Mouse (Mus musculus) embryonic facial prominence, embryonic 14.5 days (tissue): Measurements from ENCODE around the gene Sox5. TPM values are rescaled to one million over a fixed set of nuclear protein-coding genes. Genes with fewer than 3 reads are reported as not detected.

Source experiments
- ATAC-seq: fragments of 200-750 bp; cut with Nextera tagmentation; 2 replicates; pipeline ENCODE4 v1.8.0; 2017; ENCODE audit warnings: low read depth, moderate number of reproducible peaks, moderate TSS enrichment
- DNase-seq: peaks from one replicate; pipeline ENCODE4 v3.0.0-alpha.2; 2015; ENCODE audit warnings: low spot score
- H3K27ac ChIP-seq: fragments of 300-500 bp; sonication (generic); replicated peaks from 2 replicates; pipeline ENCODE4 v1.5.1; 2014; ENCODE audit warnings: low read depth, mild to moderate bottlenecking, low read length, moderate library complexity
- H3K27me3 ChIP-seq: fragments of 300-500 bp; sonication (generic); replicated peaks from 2 replicates; pipeline ENCODE4 v1.6.1; 2014; ENCODE audit warnings: low read length; ENCODE audit not compliant: control insufficient read depth, insufficient read depth
- H3K36me3 ChIP-seq: fragments of 300-500 bp; sonication (generic); 2 replicates; pipeline ENCODE4 v1.6.1; 2014; ENCODE audit warnings: low read length, mixed read lengths; ENCODE audit not compliant: control insufficient read depth, insufficient read depth
- H3K4me1 ChIP-seq: fragments of 300-500 bp; sonication (generic); 2 replicates; pipeline ENCODE4 v1.6.1; 2014; ENCODE audit warnings: antibody characterized with exemption, low read length; ENCODE audit not compliant: control insufficient read depth, insufficient read depth
- H3K4me2 ChIP-seq: fragments of 300-500 bp; sonication (generic); 2 replicates; pipeline ENCODE4 v1.6.1; 2014; ENCODE audit warnings: low read depth, mild to moderate bottlenecking, low read length, moderate library complexity, mixed read lengths
- H3K4me3 ChIP-seq: fragments of 300-500 bp; sonication (generic); 2 replicates; pipeline ENCODE4 v1.5.1; 2014; ENCODE audit warnings: low read depth, mild to moderate bottlenecking, low read length
- H3K9ac ChIP-seq: fragments of 300-500 bp; sonication (generic); 2 replicates; pipeline ENCODE4 v1.6.1; 2014; ENCODE audit warnings: low read depth, mild to moderate bottlenecking, low read length, moderate library complexity, mixed read lengths
- H3K9me3 ChIP-seq: fragments of 300-500 bp; sonication (generic); 2 replicates; pipeline ENCODE4 v1.6.1; 2016; ENCODE audit warnings: low read length; ENCODE audit not compliant: control insufficient read depth
- WGBS: fragments of 180-500 bp; shearing (Covaris S2); extraction: QIAGEN DNeasy Blood & Tissue Kit; methylation state at CpG from one replicate; pipeline ENCODE4 v1.1.7; 2014; 5-methylcytosine and 5-hydroxymethylcytosine counted together
- polyA plus RNA-seq: library from polyadenylated mRNA; unstranded; fragments of >200 nt; fragmentation: Nextera tagmentation; extraction: Ambion mirVana; gene quantifications from 2 replicates; pipeline ENCODE4 v1.2.1, GENCODE M21; 2014

The Sox5 gene
- polyA plus RNA-seq, 1 experiment from 2014 or later, result 10.8 TPM

GRCm38 (mm10) chr6:143967724-143968400, 813.9 kb downstream of the Sox5 start:
- Histone ChIP-seq H3K9me3 (no peaks in the 10 kb centered on the region), H3K4me2 (no peak overlapping the region), H3K9ac (no peak overlapping the region), H3K27ac (no peak overlapping the region), H3K4me1 (no peaks in the 10 kb centered on the region; the same call in 1 of the 2 replicates), H3K36me3 (no peaks in the 10 kb centered on the region), H3K4me3 (no peak overlapping the region), H3K27me3 (no peaks in the 10 kb centered on the region)
- ATAC-seq (no peak), DNase-seq (no peak)
- WGBS, result 57% methylated on average over 9 of the region's 9 CpGs

- no peaks in the 10 kb centered on the region for H3K36me3 ChIP-seq
- no peak overlapping the region for H3K27ac ChIP-seq
- DNase-seq (no peak), ATAC-seq (no peak)
- no peak overlapping the region for H3K9ac ChIP-seq
- H3K4me2 ChIP-seq, result no peak overlapping the region
- 94% methylated on average over 11 of the region's 11 CpGs for WGBS
- H3K4me1 ChIP-seq, result no peaks in the 10 kb centered on the region
- H3K4me3 ChIP-seq, result no peak overlapping the region
- no peaks in the 10 kb centered on the region for H3K27me3 ChIP-seq
- no peaks in the 10 kb centered on the region for H3K9me3 ChIP-seq
These were observed 821.3 kb downstream of the Sox5 start for GRCm38 (mm10) chr6:143960487-143960886.

- Histone ChIP-seq H3K27me3 (no peaks in the 10 kb centered on the region), H3K27ac (no peak overlapping the region), H3K4me2 (no peak overlapping the region), H3K4me3 (no peak overlapping the region), H3K4me1 (no peaks in the 10 kb centered on the region), H3K9ac (no peak overlapping the region), H3K9me3 (no peaks in the 10 kb centered on the region), H3K36me3 (no peaks in the 10 kb centered on the region)
- ATAC-seq (no peak), DNase-seq (no peak)
- WGBS, result 89% methylated on average over 8 of the region's 8 CpGs
These were observed 821.7 kb downstream of the Sox5 start for GRCm38 (mm10) chr6:143960081-143960480.

- ATAC-seq (no peak), DNase-seq (no peak)
- no peak overlapping the region for H3K27ac ChIP-seq
- H3K9me3 ChIP-seq, result no peaks in the 10 kb centered on the region
- WGBS, result 81% methylated on average over 7 of the region's 7 CpGs
- H3K9ac ChIP-seq, result no peak overlapping the region
- H3K4me2 ChIP-seq, result no peak overlapping the region
- H3K27me3 ChIP-seq, result no peaks in the 10 kb centered on the region
- no peaks in the 10 kb centered on the region for H3K36me3 ChIP-seq
- no peak overlapping the region for H3K4me3 ChIP-seq
- H3K4me1 ChIP-seq, result no peaks in the 10 kb centered on the region
These were observed 823.4 kb downstream of the Sox5 start for GRCm38 (mm10) chr6:143958372-143958771.

- no peak overlapping the region for H3K27ac ChIP-seq
- no peaks in the 10 kb centered on the region for H3K4me1 ChIP-seq
- no peak overlapping the region for H3K4me3 ChIP-seq
- H3K4me2 ChIP-seq, result no peak overlapping the region
- H3K9ac ChIP-seq, result no peak overlapping the region
- H3K9me3 ChIP-seq, result no peaks in the 10 kb centered on the region
- no peak for DNase-seq
- 82% methylated on average over 5 of the region's 5 CpGs for WGBS
- no peaks in the 10 kb centered on the region for H3K36me3 ChIP-seq
- no peaks in the 10 kb centered on the region for H3K27me3 ChIP-seq
- ATAC-seq, result no peak
These were observed 824.7 kb downstream of the Sox5 start for GRCm38 (mm10) chr6:143957063-143957462.

- H3K9ac ChIP-seq, result no peak overlapping the region
These were observed 833.0 kb downstream of the Sox5 start for GRCm38 (mm10) chr6:143948553-143949308.

GRCm38 (mm10) chr6:143948071-143948470, 833.7 kb downstream of the Sox5 start:
- DNase-seq (no peak), ATAC-seq (no peak)
- Histone ChIP-seq H3K4me1 (no peaks in the 10 kb centered on the region), H3K27me3 (no peaks in the 10 kb centered on the region), H3K9me3 (no peaks in the 10 kb centered on the region), H3K4me3 (no peak overlapping the region), H3K9ac (no peak overlapping the region), H3K36me3 (no peaks in the 10 kb centered on the region), H3K4me2 (no peak overlapping the region), H3K27ac (no peak overlapping the region)
- WGBS, result 80% methylated on average over 4 of the region's 4 CpGs

More at GRCm38 (mm10) chr6:143948553-143949308, 833.0 kb downstream of the Sox5 start:
- no peak overlapping the region for H3K27ac ChIP-seq
- H3K4me1 ChIP-seq, result no peaks in the 10 kb centered on the region
- no peaks in the 10 kb centered on the region for H3K27me3 ChIP-seq
- DNase-seq (no peak), ATAC-seq (peak; percentile 41; the same call in 1 of the 2 replicates)
- H3K4me2 ChIP-seq, result no peak overlapping the region
- H3K36me3 ChIP-seq, result no peaks in the 10 kb centered on the region
- no peak overlapping the region for H3K4me3 ChIP-seq
- H3K9me3 ChIP-seq, result no peaks in the 10 kb centered on the region
- 68% methylated on average over 12 of the region's 12 CpGs for WGBS

GRCm38 (mm10) chr6:143943126-143943525, 838.7 kb downstream of the Sox5 start:
- Histone ChIP-seq H3K9me3 (no peaks in the 10 kb centered on the region), H3K27me3 (no peaks in the 10 kb centered on the region), H3K36me3 (no peaks in the 10 kb centered on the region), H3K4me1 (no peaks in the 10 kb centered on the region), H3K4me3 (no peak overlapping the region), H3K4me2 (no peak overlapping the region), H3K9ac (no peak overlapping the region), H3K27ac (no peak overlapping the region)
- DNase-seq, result no peak
- no peak for ATAC-seq
- 82% methylated on average over 5 of the region's 5 CpGs for WGBS
